Mouse (Mus musculus): ENCODE data around the gene Gtf2h2. TPM values are rescaled to one million over a fixed set of nuclear protein-coding genes. Genes with fewer than 3 reads are reported as not detected.
"Not testable (repeated sequence)": the region's sequence is repeated elsewhere in the genome, so short reads cannot be mapped to it uniquely, and the experiment has no call there.

Gene Gtf2h2
- polyA plus RNA-seq, 1 experiment from 2014 or later = 91.1 TPM

DNA sequence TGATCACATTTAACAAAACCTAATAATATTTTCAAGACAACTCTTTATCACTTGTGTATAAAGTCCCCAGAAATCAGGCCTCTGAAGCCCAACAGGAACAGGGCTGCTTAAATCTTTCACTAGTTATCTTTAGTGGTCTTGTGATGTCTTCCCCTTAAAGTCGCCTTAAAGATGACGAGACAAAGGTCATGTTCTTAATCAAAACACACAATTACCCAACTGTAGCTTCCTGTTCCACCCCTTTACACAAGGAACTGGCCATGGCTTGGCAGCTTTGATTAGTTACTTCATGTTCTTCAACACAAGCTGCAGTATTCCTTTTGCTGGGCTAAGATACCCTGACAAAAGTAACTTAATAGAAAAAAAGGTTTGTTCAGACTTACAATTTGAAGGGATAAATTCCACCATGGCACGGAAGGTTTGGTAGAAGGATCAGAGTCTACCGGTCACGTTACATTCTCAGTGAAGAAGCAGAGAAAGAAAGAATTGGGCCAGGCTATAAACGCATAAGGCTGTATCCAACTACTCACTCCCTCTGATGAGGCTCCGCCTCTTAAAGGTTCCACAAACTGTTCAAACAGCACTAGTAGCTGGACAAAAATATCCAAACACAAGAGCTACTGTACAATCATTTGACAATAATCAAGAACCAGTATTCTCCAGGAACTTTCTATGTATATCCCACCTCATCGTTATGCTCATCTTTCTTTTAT is 39.8 kb downstream of the Gtf2h2 start, which contains the start of gene Naip1:
Gene Naip1 (minus strand): TSS at position 455 of the 713 bp plus-strand sequence.
- H3K9ac ChIP-seq (ENCODE audit: low read length); H3K27ac ChIP-seq (replicated peaks; ENCODE audit: low read depth, low read length); H3K36me3 ChIP-seq (ENCODE audit: control insufficient read depth, insufficient read depth, low read length); DNase-seq (ENCODE audit: low spot score); H3K4me2 ChIP-seq (ENCODE audit: low read depth, severe bottlenecking); H3K4me3 ChIP-seq (ENCODE audit: low read depth, low read length); H3K4me1 ChIP-seq (ENCODE audit: control insufficient read depth, insufficient read depth, low read length); ATAC-seq (ENCODE audit: insufficient number of reproducible peaks, low FRiP score, low TSS enrichment, low read depth); H3K9me3 ChIP-seq (ENCODE audit: control insufficient read depth, low read length); H3K27me3 ChIP-seq (ENCODE audit: control insufficient read depth, insufficient read depth, low read length): not testable (repeated sequence)
- 81% methylated on average over 8 of the region's 8 CpGs for WGBS

DNA sequence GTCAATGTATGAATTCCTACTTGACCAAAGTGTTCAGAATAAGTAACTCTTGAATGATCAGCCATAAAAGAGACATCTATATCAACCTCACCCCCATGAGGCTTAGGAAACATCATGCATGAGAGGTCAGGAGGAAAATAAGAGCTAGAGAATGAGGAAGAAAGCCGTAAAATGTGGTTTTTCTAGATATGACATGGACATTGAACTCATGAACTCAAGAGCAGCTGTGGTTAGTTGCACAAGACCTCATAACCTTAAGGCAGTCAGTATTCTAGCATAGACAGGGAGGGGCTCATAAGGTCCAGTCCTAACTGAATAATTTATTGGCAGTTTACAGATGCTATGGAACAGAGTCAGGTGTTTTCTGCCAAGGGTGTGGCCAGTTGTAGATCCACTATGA is 42.9 kb downstream of the Gtf2h2 start:
- H3K27me3 ChIP-seq (ENCODE audit: control insufficient read depth, insufficient read depth, low read length) = no peaks in the 10 kb centered on the region
- H3K9me3 ChIP-seq (ENCODE audit: control insufficient read depth, low read length) = no peaks in the 10 kb centered on the region
- H3K36me3 ChIP-seq (ENCODE audit: control insufficient read depth, insufficient read depth, low read length) = no peaks in the 10 kb centered on the region
- ATAC-seq (ENCODE audit: insufficient number of reproducible peaks, low FRiP score, low TSS enrichment, low read depth) (no peak), DNase-seq (ENCODE audit: low spot score) (no peak)
- H3K9ac ChIP-seq (ENCODE audit: low read length) = no peak overlapping the region
- no peak overlapping the region for H3K27ac ChIP-seq (replicated peaks; ENCODE audit: low read depth, low read length)
- no peaks in the 10 kb centered on the region for H3K4me1 ChIP-seq (ENCODE audit: control insufficient read depth, insufficient read depth, low read length)
- WGBS = 91% methylated on average over 1 of the region's 1 CpGs
- no peak overlapping the region for H3K4me2 ChIP-seq (ENCODE audit: low read depth, severe bottlenecking)
- H3K4me3 ChIP-seq (ENCODE audit: low read depth, low read length) = no peak overlapping the region

DNA sequence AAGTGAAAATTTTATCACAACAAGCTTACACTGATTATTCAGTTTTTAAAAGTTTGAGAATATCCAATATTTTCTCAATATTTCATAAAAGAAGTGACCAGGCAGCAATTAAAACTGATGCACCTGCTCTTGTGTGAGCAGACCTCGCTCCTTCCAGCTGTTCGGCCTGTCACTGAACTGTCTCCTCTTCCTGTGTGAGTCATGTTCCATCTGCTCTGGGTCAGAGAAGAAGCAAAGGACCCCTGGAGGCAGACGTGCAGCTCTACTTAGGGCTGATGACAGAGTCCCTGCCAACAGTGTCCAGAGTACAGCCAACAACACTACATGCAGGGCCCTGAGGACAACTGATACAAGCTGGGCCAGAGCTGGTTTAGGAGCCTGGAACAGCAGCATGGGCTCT is 52.3 kb downstream of the Gtf2h2 start:
- Histone ChIP-seq H3K9ac (ENCODE audit: low read length) (no peak overlapping the region), H3K27me3 (ENCODE audit: control insufficient read depth, insufficient read depth, low read length) (no peaks in the 10 kb centered on the region), H3K4me2 (ENCODE audit: low read depth, severe bottlenecking) (no peak overlapping the region), H3K9me3 (ENCODE audit: control insufficient read depth, low read length) (no peaks in the 10 kb centered on the region), H3K4me1 (ENCODE audit: control insufficient read depth, insufficient read depth, low read length) (no peaks in the 10 kb centered on the region), H3K36me3 (ENCODE audit: control insufficient read depth, insufficient read depth, low read length) (no peaks in the 10 kb centered on the region), H3K27ac (replicated peaks; ENCODE audit: low read depth, low read length) (no peak overlapping the region), H3K4me3 (ENCODE audit: low read depth, low read length) (no peak overlapping the region)
- 70% methylated on average over 3 of the region's 3 CpGs for WGBS
- no peak for ATAC-seq (ENCODE audit: insufficient number of reproducible peaks, low FRiP score, low TSS enrichment, low read depth)
- DNase-seq (ENCODE audit: low spot score) = no peak

DNA sequence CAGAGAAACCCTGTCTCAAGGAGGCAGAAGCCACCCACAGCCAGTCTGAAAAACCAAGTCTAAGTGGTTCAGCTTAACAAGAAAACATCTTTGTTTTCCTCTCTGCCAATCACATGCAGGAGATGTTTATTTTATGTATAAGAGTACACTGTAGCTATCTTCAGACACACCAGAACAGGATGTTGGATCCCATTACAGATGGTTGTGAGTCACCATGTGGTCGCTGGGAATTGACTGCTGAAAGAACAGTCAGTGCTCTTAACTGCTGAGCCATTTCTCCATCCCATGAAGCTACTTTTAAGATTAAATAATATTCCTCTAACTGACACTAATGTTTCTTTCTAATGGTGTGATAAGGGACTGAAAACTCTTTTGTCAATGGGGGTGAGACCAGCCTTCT is 53.7 kb downstream of the Gtf2h2 start:
- Histone ChIP-seq H3K27me3 (ENCODE audit: control insufficient read depth, insufficient read depth, low read length) (no peaks in the 10 kb centered on the region), H3K4me2 (ENCODE audit: low read depth, severe bottlenecking) (no peak overlapping the region), H3K9ac (ENCODE audit: low read length) (no peak overlapping the region), H3K4me1 (ENCODE audit: control insufficient read depth, insufficient read depth, low read length) (no peaks in the 10 kb centered on the region), H3K36me3 (ENCODE audit: control insufficient read depth, insufficient read depth, low read length) (no peaks in the 10 kb centered on the region), H3K9me3 (ENCODE audit: control insufficient read depth, low read length) (no peaks in the 10 kb centered on the region), H3K4me3 (ENCODE audit: low read depth, low read length) (no peak overlapping the region), H3K27ac (replicated peaks; ENCODE audit: low read depth, low read length) (no peak overlapping the region)
- no peak for ATAC-seq (ENCODE audit: insufficient number of reproducible peaks, low FRiP score, low TSS enrichment, low read depth)
- WGBS = 59% methylated on average over 1 of the region's 1 CpGs
- no peak for DNase-seq (ENCODE audit: low spot score)

DNA sequence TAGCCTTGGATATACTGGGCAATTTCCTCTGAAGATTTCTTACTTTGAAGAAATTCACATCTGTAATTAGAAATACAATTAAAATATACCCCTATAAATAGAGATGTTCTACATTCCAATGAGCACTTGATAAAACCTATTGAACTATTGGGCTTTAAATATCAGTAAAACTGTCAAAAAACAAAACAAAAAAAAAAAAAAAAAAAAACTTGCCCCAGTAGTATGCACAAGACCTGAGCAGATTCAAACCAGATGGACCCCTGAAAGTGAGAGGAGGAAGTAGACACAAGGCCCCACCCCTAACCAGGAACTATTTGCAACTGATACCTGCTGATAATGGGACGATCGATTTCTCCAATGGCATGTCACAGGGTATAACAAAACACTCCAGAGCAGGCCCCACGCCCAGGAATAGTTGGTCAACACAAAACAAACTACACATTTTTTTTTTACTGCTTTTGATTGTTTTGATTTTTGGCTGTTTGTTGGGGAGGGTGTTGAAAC is 55.0 kb downstream of the Gtf2h2 start:
- H3K36me3 ChIP-seq (ENCODE audit: control insufficient read depth, insufficient read depth, low read length) = no peaks in the 10 kb centered on the region
- DNase-seq (ENCODE audit: low spot score) = no peak
- H3K4me3 ChIP-seq (ENCODE audit: low read depth, low read length) = no peak overlapping the region
- no peaks in the 10 kb centered on the region for H3K9me3 ChIP-seq (ENCODE audit: control insufficient read depth, low read length)
- WGBS = 85% methylated on average over 3 of the region's 3 CpGs
- no peak overlapping the region for H3K4me2 ChIP-seq (ENCODE audit: low read depth, severe bottlenecking)
- no peak overlapping the region for H3K9ac ChIP-seq (ENCODE audit: low read length)
- ATAC-seq (ENCODE audit: insufficient number of reproducible peaks, low FRiP score, low TSS enrichment, low read depth) = no peak
- H3K4me1 ChIP-seq (ENCODE audit: control insufficient read depth, insufficient read depth, low read length) = no peaks in the 10 kb centered on the region
- no peak overlapping the region for H3K27ac ChIP-seq (replicated peaks; ENCODE audit: low read depth, low read length)
- no peaks in the 10 kb centered on the region for H3K27me3 ChIP-seq (ENCODE audit: control insufficient read depth, insufficient read depth, low read length)

DNA sequence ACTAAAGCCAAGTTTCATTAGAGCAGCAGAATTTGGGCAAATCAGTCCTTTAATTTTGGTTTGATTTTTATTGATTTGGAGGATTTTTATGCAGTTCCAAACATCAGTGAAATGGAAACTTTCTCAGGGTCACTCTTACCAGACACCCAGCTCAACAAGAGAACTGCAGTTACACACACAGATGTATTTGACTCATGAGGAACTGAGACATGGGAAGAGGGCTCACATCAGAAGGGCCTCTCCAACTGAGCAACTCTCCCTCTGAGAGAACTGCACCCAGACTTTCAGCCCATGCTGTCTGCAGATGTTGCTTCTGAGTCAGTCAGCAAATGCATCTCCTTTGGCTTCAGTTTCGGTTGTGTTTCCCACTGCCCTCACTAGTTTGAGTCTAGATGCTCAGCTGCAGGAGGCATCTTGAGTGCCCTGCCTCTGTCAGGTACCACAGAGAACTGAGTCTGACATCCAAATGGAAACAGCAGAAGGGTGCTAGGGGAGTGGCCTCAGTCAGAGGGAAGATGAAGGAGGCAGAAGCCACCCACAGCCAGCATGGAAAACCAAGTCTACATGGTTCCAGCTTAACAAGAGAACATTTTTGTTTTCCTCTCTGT is 55.7 kb downstream of the Gtf2h2 start:
- H3K36me3 ChIP-seq (ENCODE audit: control insufficient read depth, insufficient read depth, low read length); H3K9me3 ChIP-seq (ENCODE audit: control insufficient read depth, low read length); H3K4me1 ChIP-seq (ENCODE audit: control insufficient read depth, insufficient read depth, low read length); H3K4me2 ChIP-seq (ENCODE audit: low read depth, severe bottlenecking); H3K9ac ChIP-seq (ENCODE audit: low read length); H3K4me3 ChIP-seq (ENCODE audit: low read depth, low read length); DNase-seq (ENCODE audit: low spot score); ATAC-seq (ENCODE audit: insufficient number of reproducible peaks, low FRiP score, low TSS enrichment, low read depth); H3K27me3 ChIP-seq (ENCODE audit: control insufficient read depth, insufficient read depth, low read length); H3K27ac ChIP-seq (replicated peaks; ENCODE audit: low read depth, low read length): not testable (repeated sequence)
- 72% methylated on average over 1 of the region's 1 CpGs for WGBS

DNA sequence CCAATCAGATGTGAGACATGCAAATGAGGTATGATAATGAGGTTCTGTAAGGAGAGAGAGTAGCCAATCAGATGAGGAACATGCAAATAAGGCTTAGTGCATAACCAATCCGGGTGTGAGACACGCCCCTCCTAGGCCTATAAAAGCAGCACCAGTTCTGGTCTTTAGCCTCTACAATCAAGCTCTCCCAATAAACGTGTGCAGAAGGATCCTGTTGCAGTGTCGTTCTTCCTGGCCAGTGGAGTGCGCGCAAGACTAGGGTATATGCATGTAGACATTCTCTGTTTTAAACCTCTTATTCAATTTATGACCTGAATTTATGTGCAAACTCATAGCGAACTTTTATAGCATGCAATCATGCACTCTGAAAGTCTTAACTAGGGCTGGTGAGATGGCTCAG is 72.4 kb downstream of the Gtf2h2 start:
- H3K4me3 ChIP-seq (ENCODE audit: low read depth, low read length); H3K4me2 ChIP-seq (ENCODE audit: low read depth, severe bottlenecking); H3K9me3 ChIP-seq (ENCODE audit: control insufficient read depth, low read length); H3K27ac ChIP-seq (replicated peaks; ENCODE audit: low read depth, low read length); H3K9ac ChIP-seq (ENCODE audit: low read length); H3K27me3 ChIP-seq (ENCODE audit: control insufficient read depth, insufficient read depth, low read length); H3K36me3 ChIP-seq (ENCODE audit: control insufficient read depth, insufficient read depth, low read length); H3K4me1 ChIP-seq (ENCODE audit: control insufficient read depth, insufficient read depth, low read length); ATAC-seq (ENCODE audit: insufficient number of reproducible peaks, low FRiP score, low TSS enrichment, low read depth); DNase-seq (ENCODE audit: low spot score): not testable (repeated sequence)
- 90% methylated on average over 7 of the region's 7 CpGs for WGBS

DNA sequence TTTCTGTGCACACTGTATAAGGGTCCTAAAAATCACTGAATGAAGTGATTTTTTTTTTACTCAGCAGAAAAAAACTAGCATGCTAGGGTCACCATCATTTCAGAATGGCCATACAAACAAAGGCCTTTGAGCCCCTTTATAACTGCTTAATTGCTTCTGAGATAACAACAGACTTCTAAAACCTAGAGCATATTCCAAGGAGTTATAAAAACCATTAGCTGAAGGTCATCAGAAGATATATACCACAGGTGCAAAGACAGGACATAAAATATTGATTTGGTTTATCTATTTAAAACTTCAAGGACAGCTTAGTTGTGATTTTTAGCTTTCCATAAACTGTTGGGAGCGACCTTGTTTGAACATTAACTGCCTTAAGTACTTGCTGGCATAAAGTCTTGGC is 78.0 kb downstream of the Gtf2h2 start:
- Histone ChIP-seq H3K9ac (ENCODE audit: low read length) (no peak overlapping the region), H3K36me3 (ENCODE audit: control insufficient read depth, insufficient read depth, low read length) (no peaks in the 10 kb centered on the region), H3K9me3 (ENCODE audit: control insufficient read depth, low read length) (no peaks in the 10 kb centered on the region; the same call in 1 of the 2 replicates), H3K4me1 (ENCODE audit: control insufficient read depth, insufficient read depth, low read length) (no peaks in the 10 kb centered on the region), H3K4me2 (ENCODE audit: low read depth, severe bottlenecking) (no peak overlapping the region), H3K27me3 (ENCODE audit: control insufficient read depth, insufficient read depth, low read length) (no peaks in the 10 kb centered on the region), H3K27ac (replicated peaks; ENCODE audit: low read depth, low read length) (no peak overlapping the region), H3K4me3 (ENCODE audit: low read depth, low read length) (no peak overlapping the region)
- DNase-seq (ENCODE audit: low spot score) = no peak
- ATAC-seq (ENCODE audit: insufficient number of reproducible peaks, low FRiP score, low TSS enrichment, low read depth) = no peak
- WGBS = 53% methylated on average over 1 of the region's 1 CpGs

Data from limb, embryonic 11.5 days (tissue).